Mouse (Mus musculus) gastrocnemius, adult 2 months (tissue): ENCODE measurements at regions not wholly inside any gene's neighbourhood (a gene's known extent, or its start where the extent isn't known, plus 50 kb on each side); places are given as distances from the start of the nearest gene placed in this dataset.

Experiments
- DNase-seq: peaks from one replicate; pipeline ENCODE4 v3.0.0; 2022
- H3K27ac ChIP-seq: fragments of 200-600 bp; 2 replicates; pipeline ENCODE4 v1.8.1; 2022; ENCODE audit warnings: mild to moderate bottlenecking
- H3K4me3 ChIP-seq: fragments of 200-600 bp; 2 replicates; pipeline ENCODE4 v1.8.1; 2022; ENCODE audit warnings: mild to moderate bottlenecking, moderate library complexity
- CTCF ChIP-seq: fragments of 200-600 bp; IDR thresholded peaks from 2 replicates; pipeline ENCODE4 v1.8.1; 2022; ENCODE audit warnings: antibody characterized with exemption, mild to moderate bottlenecking, moderate library complexity
- intact Hi-C: fragments of 180-260 bp; cut with DNase I; formaldehyde crosslinking; loops from one replicate; pipeline ENCODE4 v1.15.1; 2025

- no peak for TF ChIP-seq CTCF
- Histone ChIP-seq H3K4me3 (no peak overlapping the region), H3K27ac (no peak overlapping the region)
- intact Hi-C loops: no loop called here
- no peak for DNase-seq
Observed at GRCm38 (mm10) chr4:23668896-23669295, 827.4 kb upstream of the Mms22l start.

- TF ChIP-seq CTCF: no peak
- intact Hi-C loops: no loop called here
- no peak overlapping the region for H3K27ac ChIP-seq
- no peak overlapping the region for H3K4me3 ChIP-seq
- DNase-seq: no peak
Observed at GRCm38 (mm10) chr4:23703626-23704025, 792.6 kb upstream of the Mms22l start.

GRCm38 (mm10) chr4:23710716-23711115, 785.5 kb upstream of the Mms22l start:
- H3K4me3 ChIP-seq: no peak overlapping the region
- no peak for DNase-seq
- no peak overlapping the region for H3K27ac ChIP-seq
- intact Hi-C loops: no loop called here
- TF ChIP-seq CTCF: no peak

GRCm38 (mm10) chr4:23713781-23714415, 782.4 kb upstream of the Mms22l start:
- H3K4me3 ChIP-seq: no peak overlapping the region
- no peak for DNase-seq
- TF ChIP-seq CTCF: no peak
- intact Hi-C loops: no loop called here
- no peak overlapping the region for H3K27ac ChIP-seq

GRCm38 (mm10) chr4:23727846-23728245, 768.4 kb upstream of the Mms22l start:
- DNase-seq: no peak
- intact Hi-C loops: no loop called here
- Histone ChIP-seq H3K4me3 (no peak overlapping the region), H3K27ac (no peak overlapping the region)
- TF ChIP-seq CTCF: no peak

- no peak overlapping the region for H3K4me3 ChIP-seq
- no peak overlapping the region for H3K27ac ChIP-seq
- DNase-seq: no peak
- TF ChIP-seq CTCF: no peak
- intact Hi-C loops: no loop called here
Observed at GRCm38 (mm10) chr4:23732471-23732870, 763.8 kb upstream of the Mms22l start.

- no peak overlapping the region for H3K4me3 ChIP-seq
- no peak overlapping the region for H3K27ac ChIP-seq
- DNase-seq: no peak
- intact Hi-C loops: no loop called here
- TF ChIP-seq CTCF: no peak
Observed at GRCm38 (mm10) chr4:23744079-23744478, 752.2 kb upstream of the Mms22l start.

- H3K4me3 ChIP-seq: no peak overlapping the region
- intact Hi-C loops: no loop called here
- TF ChIP-seq CTCF: no peak
- no peak for DNase-seq
- H3K27ac ChIP-seq: no peak overlapping the region
Observed at GRCm38 (mm10) chr4:23758005-23758404, 738.2 kb upstream of the Mms22l start.

GRCm38 (mm10) chr4:23787417-23788204, 708.6 kb upstream of the Mms22l start:
- intact Hi-C loops: no loop called here
- no peak for DNase-seq
- TF ChIP-seq CTCF: no peak
- no peak overlapping the region for H3K27ac ChIP-seq
- no peak overlapping the region for H3K4me3 ChIP-seq

- intact Hi-C loops: no loop called here
- Histone ChIP-seq H3K27ac (no peak overlapping the region), H3K4me3 (no peak overlapping the region)
- no peak for DNase-seq
- no peak for TF ChIP-seq CTCF
Observed at GRCm38 (mm10) chr4:23823516-23823915, 672.7 kb upstream of the Mms22l start.

- Histone ChIP-seq H3K27ac (no peak overlapping the region), H3K4me3 (no peak overlapping the region)
- TF ChIP-seq CTCF: no peak
- no peak for DNase-seq
- intact Hi-C loops: no loop called here
Observed at GRCm38 (mm10) chr4:23826885-23827284, 669.4 kb upstream of the Mms22l start.

GRCm38 (mm10) chr4:23832385-23833164, 663.7 kb upstream of the Mms22l start:
- intact Hi-C loops: no loop called here
- H3K27ac ChIP-seq: no peak overlapping the region
- H3K4me3 ChIP-seq: no peak overlapping the region
- TF ChIP-seq CTCF: no peak
- DNase-seq: no peak
